Mouse (Mus musculus): ENCODE measurements around the gene Olfr1493-ps1. TPM values are rescaled to one million over a fixed set of nuclear protein-coding genes. Genes with fewer than 3 reads are reported as not detected.

The Olfr1493-ps1 gene
- not detected in 2 replicates for polyA plus RNA-seq (2014; fragmentation: Nextera tagmentation; extraction: Ambion mirVana)

DNA sequence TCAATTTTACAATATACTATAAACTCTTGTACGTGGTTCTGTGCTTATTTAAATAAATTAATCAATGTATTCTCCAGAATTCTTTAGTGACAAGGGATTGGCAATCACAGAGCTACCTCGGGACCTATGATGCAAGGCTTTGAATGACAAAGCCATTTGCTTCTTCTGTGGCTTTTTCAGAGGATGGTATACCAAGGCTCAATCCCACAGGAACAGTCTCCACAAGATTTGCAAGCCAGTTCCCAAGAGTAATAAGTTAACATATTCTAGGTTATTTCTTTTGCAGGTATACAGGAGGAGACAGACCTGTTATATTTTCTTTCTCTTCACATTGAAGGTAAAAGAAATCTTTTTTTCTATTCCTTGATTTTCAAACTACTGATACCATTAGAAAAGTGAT, at the start of gene Olfr1493-ps1:
Gene Olfr1493-ps1 (plus strand): TSS at position 301 of the 400 bp plus-strand sequence.
- no peaks in the 10 kb centered on the region for H3K27me3 ChIP-seq (ENCODE audit: control insufficient read depth, insufficient read depth, low read length)
- no peaks in the 10 kb centered on the region for H3K4me1 ChIP-seq (ENCODE audit: control insufficient read depth in 2 of 2, insufficient read depth in 2 of 2, low read length in 2 of 2)
- H3K9ac ChIP-seq (ENCODE audit: low read length), result no peak within 1 kb of the TSS
- H3K36me3 ChIP-seq (ENCODE audit: control insufficient read depth, insufficient read depth, low read length), result no peaks in the 10 kb centered on the region
- no peak for ATAC-seq (ENCODE audit: insufficient number of reproducible peaks, insufficient read depth, low FRiP score, low read depth)
- H3K9me3 ChIP-seq (ENCODE audit: control insufficient read depth, low read length), result peaks cover 3% of the 10 kb centered on the region; the same call in 1 of the 2 replicates
- H3K27ac ChIP-seq (replicated peaks in 1 of 2; ENCODE audit: control insufficient read depth in 1 of 2, insufficient read depth in 1 of 2, low read depth in 2 of 2, low read length in 2 of 2), result no peak within 1 kb of the TSS
- 41% methylated on average over 2 of the region's 2 CpGs for WGBS
- H3K4me3 ChIP-seq (ENCODE audit: control insufficient read depth in 1 of 2, insufficient read depth in 1 of 2, low read depth in 1 of 2, low read length in 2 of 2), result no peak within 1 kb of the TSS
- no peak within 1 kb of the TSS for H3K4me2 ChIP-seq (ENCODE audit: low read length)

DNA sequence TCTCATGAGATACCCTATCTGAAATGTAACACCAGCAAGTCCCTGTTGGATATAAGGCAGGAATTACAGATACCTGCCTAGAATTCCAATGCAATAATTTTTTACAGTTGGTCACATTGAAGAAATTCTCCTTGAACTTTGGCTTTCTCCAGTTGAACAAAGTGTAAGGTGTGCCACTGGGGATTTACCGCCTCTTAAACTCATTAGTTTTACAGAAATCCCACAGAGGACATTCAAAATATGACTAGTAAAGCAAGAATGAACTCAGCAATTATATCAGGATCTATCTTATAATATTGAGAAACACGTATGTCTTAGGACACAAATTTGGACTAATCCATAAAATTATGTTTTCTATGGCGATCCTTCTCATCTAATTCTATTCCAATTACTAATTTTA, 26.1 kb upstream of the Olfr1493-ps1 start, which contains the start of gene Olfr1491:
Gene Olfr1491 (plus strand): TSS at position 301 of the 400 bp plus-strand sequence.
- Histone ChIP-seq H3K27me3 (ENCODE audit: control insufficient read depth, insufficient read depth, low read length) (no peaks in the 10 kb centered on the region), H3K36me3 (ENCODE audit: control insufficient read depth, insufficient read depth, low read length) (no peaks in the 10 kb centered on the region), H3K27ac (replicated peaks in 1 of 2; ENCODE audit: control insufficient read depth in 1 of 2, insufficient read depth in 1 of 2, low read depth in 2 of 2, low read length in 2 of 2) (no peak within 1 kb of the TSS), H3K4me2 (ENCODE audit: low read length) (no peak within 1 kb of the TSS), H3K4me1 (ENCODE audit: control insufficient read depth in 2 of 2, insufficient read depth in 2 of 2, low read length in 2 of 2) (no peaks in the 10 kb centered on the region), H3K9me3 (ENCODE audit: control insufficient read depth, low read length) (no peaks in the 10 kb centered on the region), H3K9ac (ENCODE audit: low read length) (no peak within 1 kb of the TSS), H3K4me3 (ENCODE audit: control insufficient read depth in 1 of 2, insufficient read depth in 1 of 2, low read depth in 1 of 2, low read length in 2 of 2) (no peak within 1 kb of the TSS)
- WGBS, result 63% methylated on average over 3 of the region's 3 CpGs
- no peak for ATAC-seq (ENCODE audit: insufficient number of reproducible peaks, insufficient read depth, low FRiP score, low read depth)

DNA sequence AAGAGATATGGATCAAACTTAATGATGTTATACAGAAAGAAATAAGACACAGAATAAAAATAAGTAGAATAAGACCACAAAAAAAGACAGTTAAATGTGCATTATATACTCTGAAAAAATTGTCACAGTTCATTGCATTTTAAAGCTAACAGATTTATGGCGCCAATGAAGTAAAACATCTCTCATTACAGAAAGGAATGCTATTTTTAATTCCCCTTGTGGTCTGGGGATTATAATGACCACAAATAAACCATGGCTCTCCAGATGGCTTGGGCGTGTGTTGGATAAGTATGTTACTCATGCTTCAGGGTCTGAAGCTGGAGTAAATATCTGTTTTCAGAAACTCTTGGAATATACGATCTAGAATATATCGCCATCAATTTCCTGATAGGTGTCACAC, 16.4 kb downstream of the Olfr1493-ps1 start, which contains the start of gene Olfr1494:
Gene Olfr1494 (plus strand): TSS at position 301 of the 400 bp plus-strand sequence.
- H3K4me2 ChIP-seq (ENCODE audit: low read length), result no peak within 1 kb of the TSS
- no peak for ATAC-seq (ENCODE audit: insufficient number of reproducible peaks, insufficient read depth, low FRiP score, low read depth)
- no peak within 1 kb of the TSS for H3K4me3 ChIP-seq (ENCODE audit: control insufficient read depth in 1 of 2, insufficient read depth in 1 of 2, low read depth in 1 of 2, low read length in 2 of 2)
- H3K4me1 ChIP-seq (ENCODE audit: control insufficient read depth in 2 of 2, insufficient read depth in 2 of 2, low read length in 2 of 2), result no peaks in the 10 kb centered on the region
- WGBS, result 82% methylated on average over 4 of the region's 4 CpGs
- H3K27me3 ChIP-seq (ENCODE audit: control insufficient read depth, insufficient read depth, low read length), result no peaks in the 10 kb centered on the region
- no peak within 1 kb of the TSS for H3K9ac ChIP-seq (ENCODE audit: low read length)
- no peak within 1 kb of the TSS for H3K27ac ChIP-seq (replicated peaks in 1 of 2; ENCODE audit: control insufficient read depth in 1 of 2, insufficient read depth in 1 of 2, low read depth in 2 of 2, low read length in 2 of 2)
- peaks cover 3% of the 10 kb centered on the region; the same call in 1 of the 2 replicates for H3K9me3 ChIP-seq (ENCODE audit: control insufficient read depth, low read length)
- H3K36me3 ChIP-seq (ENCODE audit: control insufficient read depth, insufficient read depth, low read length), result no peaks in the 10 kb centered on the region

DNA sequence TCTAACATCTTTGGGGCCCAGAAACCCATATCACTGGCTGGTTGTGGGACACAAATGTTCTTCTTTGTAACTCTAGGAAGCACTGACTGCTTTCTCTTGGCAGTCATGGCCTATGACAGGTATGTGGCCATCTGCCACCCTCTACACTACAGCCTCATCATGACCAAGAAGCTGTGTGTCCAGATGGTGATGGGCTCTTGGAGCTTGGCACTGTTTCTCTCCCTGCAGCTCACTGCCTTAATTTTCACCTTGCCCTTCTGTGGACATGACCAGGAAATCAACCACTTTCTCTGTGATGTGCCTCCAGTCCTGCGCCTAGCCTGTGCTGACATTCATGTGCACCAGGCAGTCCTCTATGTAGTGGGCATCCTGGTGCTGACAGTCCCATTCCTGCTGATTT, 26.3 kb downstream of the Olfr1493-ps1 start:
- Histone ChIP-seq H3K4me1 (ENCODE audit: control insufficient read depth in 2 of 2, insufficient read depth in 2 of 2, low read length in 2 of 2) (no peaks in the 10 kb centered on the region), H3K9me3 (ENCODE audit: control insufficient read depth, low read length) (no peaks in the 10 kb centered on the region), H3K27ac (replicated peaks in 1 of 2; ENCODE audit: control insufficient read depth in 1 of 2, insufficient read depth in 1 of 2, low read depth in 2 of 2, low read length in 2 of 2) (no peak overlapping the region), H3K4me3 (ENCODE audit: control insufficient read depth in 1 of 2, insufficient read depth in 1 of 2, low read depth in 1 of 2, low read length in 2 of 2) (no peak overlapping the region), H3K9ac (ENCODE audit: low read length) (no peak overlapping the region), H3K27me3 (ENCODE audit: control insufficient read depth, insufficient read depth, low read length) (no peaks in the 10 kb centered on the region), H3K36me3 (ENCODE audit: control insufficient read depth, insufficient read depth, low read length) (no peaks in the 10 kb centered on the region), H3K4me2 (ENCODE audit: low read length) (no peak overlapping the region)
- WGBS, result 67% methylated on average over 1 of the region's 1 CpGs
- no peak for ATAC-seq (ENCODE audit: insufficient number of reproducible peaks, insufficient read depth, low FRiP score, low read depth)

DNA sequence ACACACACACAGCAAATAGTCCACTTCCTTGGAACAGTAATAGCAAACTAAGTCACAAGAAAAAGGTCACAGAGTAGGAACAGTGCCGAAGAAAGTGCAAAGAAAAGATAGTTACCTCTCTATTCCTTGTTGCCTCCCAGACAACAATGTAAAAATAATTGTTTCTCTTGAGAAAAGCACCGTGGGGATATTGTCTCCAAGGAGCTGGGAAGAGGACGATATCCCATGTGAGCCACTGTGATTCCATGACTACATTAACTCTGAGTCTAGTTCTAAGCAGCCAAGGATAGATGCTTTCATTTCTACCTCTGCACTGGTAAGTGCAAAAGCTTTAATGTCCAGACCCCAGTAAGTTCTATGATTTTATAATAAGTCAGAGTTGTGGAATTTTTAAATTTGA, 41.2 kb downstream of the Olfr1493-ps1 start, which contains the start of gene Olfr1495:
Gene Olfr1495 (plus strand): TSS at position 301 of the 400 bp plus-strand sequence.
- Histone ChIP-seq H3K9ac (ENCODE audit: low read length) (no peak within 1 kb of the TSS), H3K27me3 (ENCODE audit: control insufficient read depth, insufficient read depth, low read length) (no peaks in the 10 kb centered on the region), H3K9me3 (ENCODE audit: control insufficient read depth, low read length) (0 out of 2 replicates have a peak, but pooled peaks cover 3% of the 10 kb centered on the region), H3K36me3 (ENCODE audit: control insufficient read depth, insufficient read depth, low read length) (no peaks in the 10 kb centered on the region), H3K27ac (replicated peaks in 1 of 2; ENCODE audit: control insufficient read depth in 1 of 2, insufficient read depth in 1 of 2, low read depth in 2 of 2, low read length in 2 of 2) (no peak within 1 kb of the TSS), H3K4me3 (ENCODE audit: control insufficient read depth in 1 of 2, insufficient read depth in 1 of 2, low read depth in 1 of 2, low read length in 2 of 2) (no peak within 1 kb of the TSS), H3K4me1 (ENCODE audit: control insufficient read depth in 2 of 2, insufficient read depth in 2 of 2, low read length in 2 of 2) (no peaks in the 10 kb centered on the region), H3K4me2 (ENCODE audit: low read length) (no peak within 1 kb of the TSS)
- ATAC-seq (ENCODE audit: insufficient number of reproducible peaks, insufficient read depth, low FRiP score, low read depth), result no peak
- 59% methylated on average over 3 of the region's 3 CpGs for WGBS

DNA sequence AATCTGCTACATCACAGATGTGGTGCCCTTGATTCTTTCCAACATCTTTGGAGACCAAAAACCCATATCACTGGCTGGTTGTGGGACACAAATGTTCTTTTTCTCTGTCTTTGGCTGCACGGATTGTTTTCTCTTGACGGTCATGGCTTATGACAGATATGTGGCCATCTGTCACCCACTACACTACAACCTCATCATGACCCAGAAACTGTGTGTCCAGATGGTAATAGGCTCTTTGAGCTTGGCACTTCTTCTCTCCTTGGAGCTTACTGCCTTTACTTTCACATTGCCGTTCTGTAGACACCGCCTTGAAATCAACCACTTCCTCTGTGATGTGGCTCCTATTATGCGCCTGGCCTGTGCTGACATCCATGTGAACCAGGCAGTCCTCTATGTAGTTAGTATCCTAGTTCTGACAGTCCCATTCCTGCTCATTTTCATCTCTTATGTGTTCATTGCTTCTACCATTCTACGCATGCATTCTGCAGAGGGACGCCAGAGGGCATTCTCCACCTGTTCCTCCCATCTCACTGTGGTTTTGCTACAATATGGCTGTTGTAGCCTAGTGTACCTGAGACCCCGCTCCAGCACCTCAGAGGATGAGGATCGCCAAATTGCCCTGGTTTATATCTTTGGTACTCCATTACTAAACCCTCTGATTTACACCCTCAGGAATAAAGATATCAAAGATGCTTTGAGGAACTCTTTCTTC, 45.6 kb downstream of the Olfr1493-ps1 start:
- Histone ChIP-seq H3K27ac (replicated peaks in 1 of 2; ENCODE audit: control insufficient read depth in 1 of 2, insufficient read depth in 1 of 2, low read depth in 2 of 2, low read length in 2 of 2) (no peak overlapping the region), H3K4me2 (ENCODE audit: low read length) (no peak overlapping the region), H3K4me1 (ENCODE audit: control insufficient read depth in 2 of 2, insufficient read depth in 2 of 2, low read length in 2 of 2) (no peaks in the 10 kb centered on the region), H3K9ac (ENCODE audit: low read length) (no peak overlapping the region), H3K4me3 (ENCODE audit: control insufficient read depth in 1 of 2, insufficient read depth in 1 of 2, low read depth in 1 of 2, low read length in 2 of 2) (no peak overlapping the region), H3K36me3 (ENCODE audit: control insufficient read depth, insufficient read depth, low read length) (no peaks in the 10 kb centered on the region), H3K9me3 (ENCODE audit: control insufficient read depth, low read length) (0 out of 2 replicates have a peak, but pooled peaks cover 3% of the 10 kb centered on the region), H3K27me3 (ENCODE audit: control insufficient read depth, insufficient read depth, low read length) (no peaks in the 10 kb centered on the region)
- 81% methylated on average over 9 of the region's 9 CpGs for whole genome bisulfite sequencing
- no peak for ATAC-seq (ENCODE audit: insufficient number of reproducible peaks, insufficient read depth, low FRiP score, low read depth)

DNA sequence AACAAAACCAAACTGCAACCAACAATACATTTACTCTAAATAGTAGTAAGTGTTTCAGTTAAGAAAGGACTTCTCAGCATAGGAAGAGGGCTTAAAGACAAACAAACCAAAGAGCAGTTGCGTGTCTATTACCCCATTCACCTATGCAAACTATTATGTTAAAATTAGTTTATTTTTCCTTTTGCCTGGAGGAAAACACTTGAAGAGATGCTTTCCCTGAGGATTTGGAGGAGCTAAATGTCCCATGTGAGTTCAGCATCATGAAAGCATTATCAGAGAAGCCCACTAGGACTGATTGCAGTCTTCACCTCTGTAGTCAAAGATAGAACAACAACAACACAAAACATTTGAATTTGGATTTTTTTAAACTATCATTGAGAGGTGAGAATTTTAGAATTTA, 54.5 kb downstream of the Olfr1493-ps1 start, which contains the start of gene Olfr1496:
Gene Olfr1496 (plus strand): TSS at position 301 of the 400 bp plus-strand sequence.
- Histone ChIP-seq H3K4me1 (ENCODE audit: control insufficient read depth in 2 of 2, insufficient read depth in 2 of 2, low read length in 2 of 2) (no peaks in the 10 kb centered on the region), H3K36me3 (ENCODE audit: control insufficient read depth, insufficient read depth, low read length) (no peaks in the 10 kb centered on the region), H3K9ac (ENCODE audit: low read length) (no peak within 1 kb of the TSS), H3K9me3 (ENCODE audit: control insufficient read depth, low read length) (no peaks in the 10 kb centered on the region), H3K27ac (replicated peaks in 1 of 2; ENCODE audit: control insufficient read depth in 1 of 2, insufficient read depth in 1 of 2, low read depth in 2 of 2, low read length in 2 of 2) (no peak within 1 kb of the TSS), H3K4me2 (ENCODE audit: low read length) (no peak within 1 kb of the TSS), H3K27me3 (ENCODE audit: control insufficient read depth, insufficient read depth, low read length) (no peaks in the 10 kb centered on the region), H3K4me3 (ENCODE audit: control insufficient read depth in 1 of 2, insufficient read depth in 1 of 2, low read depth in 1 of 2, low read length in 2 of 2) (no peak within 1 kb of the TSS)
- 76% methylated on average over 1 of the region's 1 CpGs for WGBS
- no peak for ATAC-seq (ENCODE audit: insufficient number of reproducible peaks, insufficient read depth, low FRiP score, low read depth)
